Mouse (Mus musculus) right cerebral cortex, postnatal 14 days (tissue): ENCODE measurements around the gene Fras1.
A peak's percentile ranks its signal among the peaks of the same experiment; 100 is the strongest.

Experiments
- DNase-seq: peaks from one replicate; pipeline ENCODE4 v3.0.0; 2022

The Fras1 gene

DNA sequence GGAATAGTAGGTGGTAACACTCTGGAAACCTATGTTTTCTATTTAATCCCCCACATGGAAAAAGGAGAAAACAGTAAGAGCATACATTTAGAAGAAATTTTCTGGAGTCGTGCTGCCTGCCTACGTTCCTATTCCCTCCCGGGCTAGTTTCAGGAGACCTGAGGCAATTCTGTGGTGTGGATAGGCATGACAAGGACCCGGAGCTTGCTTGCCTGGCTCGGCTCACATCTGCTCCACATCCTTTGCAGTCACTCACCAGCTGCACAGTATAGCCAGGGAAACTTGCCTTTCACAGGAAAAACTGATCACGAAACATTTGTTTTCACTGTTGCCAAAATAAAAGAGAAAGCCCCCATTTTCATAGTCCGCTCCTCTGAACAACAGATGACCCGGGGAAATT lies 325.2 kb downstream of the Fras1 start:
- DNase-seq = no peak

DNA sequence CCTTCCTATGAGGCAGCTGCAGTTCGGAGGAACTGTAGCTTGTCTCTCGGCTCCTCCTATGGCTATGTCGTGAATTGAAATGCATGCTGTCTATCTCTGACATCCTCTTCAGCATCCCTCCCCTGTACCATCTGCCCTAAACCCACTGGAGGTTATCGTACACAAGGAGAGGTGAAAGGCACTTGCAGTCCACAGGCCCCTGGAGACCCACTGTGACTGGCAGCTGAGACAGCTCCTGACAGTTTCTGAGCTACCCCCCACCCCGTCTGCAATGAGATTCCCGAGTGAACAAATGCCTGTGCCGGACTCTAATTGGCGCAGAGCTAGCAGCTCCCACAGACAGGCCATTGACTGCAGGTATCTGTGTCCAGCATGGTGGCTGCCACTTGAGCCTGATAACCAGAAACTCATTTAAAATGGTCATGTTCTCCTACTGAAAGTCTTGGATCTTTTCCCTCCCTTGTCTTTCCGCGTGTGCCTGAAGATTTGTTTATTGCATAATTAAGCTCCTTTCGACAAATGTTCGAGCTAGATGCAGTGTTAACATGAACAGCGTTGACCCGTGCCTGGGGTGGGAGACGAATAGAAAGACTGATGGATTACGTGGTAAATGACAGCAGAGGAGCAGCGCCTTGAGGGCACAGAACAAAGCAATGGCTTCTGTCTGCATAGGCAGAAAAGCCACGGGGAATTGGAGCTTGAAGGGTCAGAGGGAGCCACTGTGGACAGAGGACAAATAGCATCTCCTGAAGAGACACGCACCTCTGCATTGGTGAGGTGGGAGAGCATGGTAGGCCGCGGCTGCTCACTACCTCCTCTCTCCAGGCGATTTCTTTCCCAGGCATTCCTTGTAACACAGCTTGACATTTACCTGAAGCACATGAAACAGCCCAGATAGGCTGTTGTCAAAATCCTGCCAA lies 329.2 kb downstream of the Fras1 start:
- DNase-seq = no peak

DNA sequence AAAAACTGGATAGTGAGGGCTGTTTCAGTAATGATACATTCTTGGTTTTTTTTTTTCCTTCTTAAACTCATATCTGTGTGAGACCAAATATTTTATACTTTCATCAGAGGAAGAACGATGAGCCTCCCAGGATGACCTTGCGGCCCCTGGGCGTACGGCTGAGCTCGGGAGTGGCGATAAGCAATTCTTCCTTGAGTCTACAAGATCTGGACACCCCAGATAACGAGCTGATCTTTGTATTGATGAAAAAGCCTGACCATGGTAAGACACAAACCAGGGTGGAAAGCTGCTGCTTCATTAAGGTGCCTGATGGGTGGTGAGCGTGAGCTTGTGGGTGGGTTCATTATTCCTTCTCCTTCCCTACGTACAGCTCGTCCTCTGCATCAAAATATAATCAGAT lies 334.8 kb downstream of the Fras1 start:
- no peak for DNase-seq

DNA sequence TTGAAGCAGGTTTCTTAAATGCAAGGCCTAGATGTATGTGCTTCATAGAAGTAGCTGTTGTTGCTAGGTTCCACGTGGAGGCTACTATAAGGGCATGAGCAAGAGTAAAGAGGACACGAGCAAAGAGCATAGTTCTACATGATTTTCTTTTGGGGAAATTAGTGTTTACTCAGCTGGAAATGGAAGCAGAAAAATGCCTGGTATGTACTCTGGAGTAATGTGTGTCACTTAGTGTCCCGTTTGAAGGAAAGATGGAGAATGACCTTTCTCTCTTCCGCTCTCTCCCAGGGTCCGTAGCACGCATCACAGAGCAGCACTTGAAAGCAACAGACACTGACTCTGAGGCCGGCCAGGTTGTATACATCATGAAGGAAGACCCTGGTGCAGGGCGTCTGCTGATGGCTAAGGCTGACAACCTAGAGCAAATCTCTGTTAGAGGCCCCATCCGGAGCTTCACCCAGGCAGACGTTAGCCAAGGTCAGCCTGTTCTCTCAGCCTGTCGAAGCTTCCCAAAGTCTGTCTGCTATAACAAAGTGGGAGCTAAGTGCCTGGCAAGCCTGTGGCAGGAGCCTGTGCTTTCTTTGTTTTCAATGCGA lies 338.4 kb downstream of the Fras1 start:
- no peak for DNase-seq

DNA sequence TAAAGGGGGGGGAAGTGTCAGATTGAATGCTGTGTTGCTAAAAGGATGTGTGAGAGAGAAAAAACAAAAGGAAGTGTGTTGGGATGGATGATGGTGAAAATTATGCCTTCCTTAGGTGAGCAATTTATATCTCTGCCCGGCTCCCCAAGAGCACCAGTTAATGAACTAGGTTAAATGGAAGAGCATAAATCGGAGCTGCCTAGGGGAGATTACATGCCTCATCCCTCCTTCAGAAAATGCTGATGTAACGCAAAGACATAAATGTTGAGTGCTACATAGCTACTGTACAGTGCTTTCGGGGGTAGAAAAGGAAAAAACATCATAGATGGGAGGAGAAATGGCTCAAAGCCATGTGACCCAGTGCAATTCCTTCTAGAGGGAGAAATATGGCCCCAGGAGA lies 339.0 kb downstream of the Fras1 start:
- DNase-seq = no peak

DNA sequence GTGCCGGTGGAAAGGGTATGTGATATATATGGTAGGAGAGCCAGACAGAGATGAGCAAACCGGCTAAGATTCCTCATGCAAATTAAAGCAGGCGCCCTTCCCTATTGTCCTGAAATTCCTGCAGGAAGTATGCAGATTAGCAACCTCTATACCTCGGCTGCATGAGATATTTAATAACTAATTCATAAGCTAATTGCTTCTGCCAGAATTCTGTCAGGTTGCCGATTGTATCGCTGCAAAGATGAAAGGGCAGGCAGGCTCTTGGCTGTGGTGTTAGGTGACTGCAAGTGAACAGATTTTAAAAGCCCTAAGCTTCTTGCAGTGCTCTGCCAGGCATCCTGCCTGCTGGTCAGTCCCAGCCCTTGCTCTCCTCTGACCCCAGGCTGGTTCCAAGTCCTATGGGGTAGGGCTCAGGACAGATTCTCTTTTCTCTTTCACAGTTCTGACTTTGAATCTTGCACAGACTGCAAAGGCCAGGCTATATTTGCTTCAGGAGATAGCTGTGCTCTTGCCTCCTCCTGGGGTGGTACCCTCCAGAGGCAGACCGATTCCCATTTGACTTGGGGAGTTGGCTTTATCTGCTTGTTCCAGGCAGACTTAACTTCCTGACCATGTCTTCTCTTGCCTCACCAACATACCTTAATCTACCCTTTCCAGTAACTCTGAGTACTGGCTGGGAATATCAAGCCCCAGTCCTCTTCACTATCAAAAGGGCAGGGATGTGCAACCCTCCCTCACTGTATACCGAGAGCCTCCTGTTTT lies 342.7 kb downstream of the Fras1 start:
- no peak for DNase-seq

DNA sequence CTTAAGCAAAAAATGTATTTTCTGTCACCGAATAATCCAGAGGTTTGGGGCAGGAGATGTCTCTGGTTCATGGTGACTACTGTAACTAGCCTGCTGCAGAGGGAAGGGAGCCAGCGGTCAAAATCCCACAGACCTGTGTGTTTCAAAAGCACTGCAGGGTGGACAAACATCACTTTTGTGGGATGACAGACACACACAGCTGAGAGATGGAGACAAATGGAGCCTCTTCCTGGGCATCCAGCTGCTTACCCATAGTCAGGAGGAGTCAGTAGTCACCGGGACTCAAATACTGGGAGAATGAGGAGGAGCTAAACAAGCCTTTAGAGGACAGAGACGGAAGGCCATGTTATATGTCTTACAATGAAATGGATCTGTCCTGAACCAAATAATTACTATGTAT lies 343.9 kb downstream of the Fras1 start:
- DNase-seq = no peak

DNA sequence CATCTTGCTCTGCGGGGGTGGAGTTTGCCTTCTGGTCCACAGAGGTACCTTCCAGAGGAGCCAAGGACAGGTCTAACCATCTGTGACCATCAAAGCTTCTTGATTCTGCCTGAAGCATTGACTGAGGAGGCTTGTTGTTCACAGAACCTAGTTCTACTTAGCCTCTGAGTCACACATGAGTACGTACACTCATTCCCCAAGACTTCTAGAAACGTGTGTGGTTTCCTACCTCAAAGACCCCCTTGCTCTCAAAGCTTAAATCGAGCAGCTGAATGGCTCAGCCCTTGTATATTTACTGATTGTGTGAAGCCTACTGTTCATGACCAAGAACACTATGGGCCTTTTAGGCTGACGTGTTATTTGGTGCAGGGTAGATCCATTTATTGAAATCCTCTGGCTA lies 344.8 kb downstream of the Fras1 start:
- DNase-seq = no peak

DNA sequence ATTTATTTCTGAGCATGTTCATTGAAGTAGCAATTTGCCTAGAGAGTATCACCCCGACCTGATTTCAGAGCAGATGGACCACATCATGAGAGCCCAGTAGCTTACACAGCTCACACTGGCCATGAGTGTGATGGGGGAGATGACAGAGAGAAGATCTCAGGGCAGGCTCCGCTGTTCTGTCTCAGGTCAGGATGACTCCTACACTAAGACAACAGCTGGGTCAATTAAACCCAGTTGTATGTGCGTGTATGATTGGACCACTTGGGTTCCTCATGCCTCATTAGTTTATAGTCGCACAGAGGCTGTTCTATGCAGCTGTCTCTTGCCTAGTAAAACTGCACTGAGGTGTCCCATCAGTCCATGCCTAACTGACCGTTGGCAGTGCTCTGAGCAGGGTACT lies 345.5 kb downstream of the Fras1 start:
- DNase-seq = no peak

DNA sequence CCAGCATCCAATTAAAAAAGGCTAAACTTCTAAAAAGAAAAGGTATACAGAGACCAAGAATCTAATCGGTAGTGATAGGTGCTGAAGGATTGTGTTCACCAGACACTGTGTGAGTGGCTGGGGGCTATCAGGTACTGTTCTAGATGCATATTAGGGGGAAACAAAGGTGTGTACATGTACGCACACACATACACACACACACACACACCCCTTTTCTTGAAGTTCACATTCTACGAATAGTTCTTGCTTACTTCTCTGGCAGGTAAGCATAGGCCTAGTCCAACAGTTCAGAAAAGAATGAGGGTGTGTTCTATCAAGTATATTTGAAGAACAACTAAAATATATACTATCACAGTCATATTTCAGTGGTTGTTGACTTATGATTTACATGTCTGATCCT lies 348.9 kb downstream of the Fras1 start:
- DNase-seq = no peak

DNA sequence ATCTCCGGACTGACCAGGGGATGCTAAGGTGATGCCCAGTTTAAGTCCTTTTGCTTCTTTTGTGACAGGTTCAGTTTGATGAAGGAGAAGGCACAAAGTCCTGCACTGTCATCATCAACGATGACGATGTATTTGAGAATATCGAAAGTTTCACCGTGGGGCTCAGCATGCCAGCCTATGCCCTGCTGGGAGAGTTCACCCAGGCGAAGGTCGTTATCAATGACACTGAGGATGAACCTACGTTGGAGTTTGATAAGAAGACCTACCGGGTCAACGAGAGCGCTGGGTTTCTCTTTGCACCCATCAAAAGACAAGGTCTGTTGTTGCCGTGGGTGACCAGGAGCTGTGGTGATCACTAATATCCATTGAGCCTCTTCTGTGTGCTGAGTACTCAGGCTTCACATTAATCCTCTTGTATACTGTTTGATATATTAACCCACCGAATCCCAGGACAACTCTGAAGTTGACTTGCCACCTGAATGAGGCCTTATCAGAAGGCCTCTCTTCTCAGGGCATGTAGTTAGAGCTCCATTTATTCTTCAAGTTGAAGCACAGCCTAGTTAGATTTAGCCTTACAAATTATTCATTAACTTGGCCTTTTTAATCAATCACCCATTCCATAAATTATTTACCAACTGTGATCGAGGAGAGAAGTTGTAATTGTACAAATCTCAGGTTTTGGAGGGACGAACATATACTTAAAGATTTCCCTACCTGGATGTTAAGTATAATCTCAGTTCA lies 365.6 kb downstream of the Fras1 start:
- no peak for DNase-seq

DNA sequence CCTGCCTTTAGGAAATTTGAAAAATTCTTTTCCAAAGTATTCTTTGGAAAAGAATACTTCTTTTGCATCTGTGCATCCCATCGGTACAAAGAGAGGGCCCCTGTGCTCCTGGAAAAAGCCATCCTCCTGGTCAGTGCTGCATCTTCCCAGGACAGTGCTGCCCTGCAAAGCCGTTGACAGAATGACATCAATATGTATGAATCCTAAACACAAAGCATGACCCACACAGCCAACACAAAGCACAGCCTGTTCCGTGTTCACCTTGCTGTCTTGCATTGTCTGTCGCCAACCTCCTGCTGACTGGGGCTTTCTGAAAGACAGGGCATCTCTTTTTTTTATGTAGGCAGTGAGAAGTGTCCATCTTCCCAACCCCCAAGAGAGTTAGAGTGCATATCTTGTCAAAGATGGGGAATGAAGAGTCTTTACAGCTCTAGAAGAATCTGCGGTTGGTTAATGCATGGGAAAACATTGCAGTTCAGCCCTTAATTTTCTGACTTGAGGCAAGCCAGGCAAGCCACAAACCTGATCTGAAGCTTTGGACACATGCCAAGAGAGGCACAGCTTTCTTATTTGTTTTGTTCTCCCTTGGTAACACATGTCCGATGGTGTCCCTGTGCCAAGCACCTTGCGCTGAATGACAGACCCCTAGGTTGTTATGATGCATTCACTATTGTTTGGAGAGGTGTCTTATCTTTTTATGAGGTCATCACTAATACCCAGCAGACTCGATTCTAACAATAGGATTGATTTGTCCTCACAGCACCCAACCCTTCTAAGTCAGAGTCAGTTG lies 373.6 kb downstream of the Fras1 start:
- DNase-seq = no peak

DNA sequence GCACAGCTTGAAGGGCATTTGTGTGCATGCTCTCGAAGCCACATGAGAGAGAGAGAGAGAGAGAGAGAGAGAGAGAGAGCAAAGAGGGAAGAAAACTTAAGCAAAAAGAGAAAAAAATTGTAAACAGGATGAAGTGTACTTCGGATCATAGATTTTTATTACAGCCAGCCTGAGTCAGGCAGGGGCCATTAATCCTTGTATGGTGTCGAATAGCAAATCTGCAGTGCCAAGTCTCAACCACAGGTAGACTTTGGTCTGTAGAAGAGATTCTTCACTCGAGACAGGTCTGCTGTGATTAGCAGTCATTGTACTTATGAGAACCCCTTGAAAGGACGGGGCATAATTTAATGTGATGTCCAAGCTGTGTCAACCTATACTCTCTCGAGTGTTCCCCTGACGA lies 383.9 kb downstream of the Fras1 start:
- DNase-seq = no peak

DNA sequence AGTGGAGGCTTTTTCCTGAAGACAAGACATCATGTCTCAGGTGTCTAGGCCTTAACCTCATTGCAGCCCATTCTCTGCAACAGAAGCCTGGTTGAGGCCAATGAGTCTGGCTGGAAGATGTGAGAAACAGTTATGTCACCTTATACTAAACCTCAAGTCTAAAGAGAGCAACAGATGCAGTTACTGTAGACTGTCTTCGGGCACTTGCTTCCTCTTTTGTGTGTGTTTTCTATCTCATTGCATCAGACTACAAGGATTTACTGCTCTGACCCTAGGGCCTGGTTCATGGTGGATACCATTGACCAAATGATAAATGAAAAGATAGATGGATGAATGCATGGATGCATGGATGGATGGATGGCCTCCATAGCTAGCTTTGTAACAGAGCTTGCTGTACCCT lies 388.3 kb downstream of the Fras1 start:
- DNase-seq = no peak

DNA sequence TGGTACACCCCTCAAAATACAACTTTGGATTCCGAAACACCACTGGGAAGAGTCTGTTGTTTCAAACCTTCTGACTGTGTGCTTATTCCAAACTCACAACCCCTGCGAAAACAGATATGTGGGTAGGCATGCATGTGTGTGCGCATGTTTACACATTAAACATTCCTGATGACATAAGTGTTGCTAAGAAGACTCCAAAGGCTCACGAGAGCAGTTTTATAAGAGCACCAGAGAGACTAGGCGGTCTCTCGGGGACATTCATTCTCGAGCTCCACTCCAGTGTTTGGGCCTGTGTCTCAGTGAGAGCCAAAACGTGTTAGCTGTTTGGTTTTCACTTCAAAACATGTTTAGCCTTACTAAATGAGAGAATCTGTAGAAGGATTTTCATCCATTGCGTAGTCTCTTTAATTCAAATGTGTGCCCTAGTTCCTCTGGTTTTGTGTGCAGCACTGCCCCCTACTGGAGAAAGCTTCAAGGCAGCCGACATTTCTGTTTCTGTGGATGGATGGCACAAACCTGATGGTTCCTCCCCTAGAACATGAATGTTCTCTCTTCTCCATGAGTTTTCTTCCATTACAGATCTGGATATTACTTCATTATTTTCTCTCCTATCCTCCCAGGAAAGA lies 395.2 kb downstream of the Fras1 start:
- peak; percentile 71 for DNase-seq

DNA sequence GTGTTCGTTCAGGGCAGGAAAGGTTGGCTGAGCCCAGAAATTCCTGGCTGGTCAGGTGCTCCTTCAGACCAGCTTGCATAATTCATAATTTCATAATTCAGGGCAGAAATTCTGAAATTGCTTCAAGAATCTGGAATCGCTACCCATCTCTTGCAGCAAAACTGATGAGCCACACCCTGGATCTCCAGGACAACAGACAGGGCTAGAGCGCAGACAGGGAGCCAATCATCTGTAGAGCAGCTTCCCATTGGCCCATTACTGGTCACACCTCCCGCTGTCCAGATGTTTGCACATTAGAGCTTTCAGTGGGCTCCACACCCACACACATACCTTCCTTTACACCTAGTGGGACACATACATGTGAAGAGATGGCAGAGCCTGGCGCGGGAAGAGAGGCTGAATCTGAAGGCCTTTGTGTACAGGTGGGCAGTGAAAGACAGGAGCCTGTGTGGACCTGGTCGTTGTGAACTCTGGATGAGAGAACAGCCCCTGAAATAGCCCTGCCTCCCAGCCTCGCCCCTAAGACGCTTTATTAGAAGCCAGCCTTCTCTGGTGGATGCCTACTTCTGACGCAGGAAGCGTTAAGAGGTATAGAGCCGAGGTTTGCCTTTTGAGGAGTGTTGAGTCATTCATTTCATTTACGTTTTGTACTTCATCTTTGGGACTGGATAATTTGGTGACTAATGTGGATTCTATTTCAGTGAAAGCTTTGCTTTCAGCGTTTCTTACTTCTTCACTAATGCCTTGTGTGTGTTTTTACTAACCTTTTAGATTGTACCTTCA lies 409.9 kb downstream of the Fras1 start:
- DNase-seq = no peak

DNA sequence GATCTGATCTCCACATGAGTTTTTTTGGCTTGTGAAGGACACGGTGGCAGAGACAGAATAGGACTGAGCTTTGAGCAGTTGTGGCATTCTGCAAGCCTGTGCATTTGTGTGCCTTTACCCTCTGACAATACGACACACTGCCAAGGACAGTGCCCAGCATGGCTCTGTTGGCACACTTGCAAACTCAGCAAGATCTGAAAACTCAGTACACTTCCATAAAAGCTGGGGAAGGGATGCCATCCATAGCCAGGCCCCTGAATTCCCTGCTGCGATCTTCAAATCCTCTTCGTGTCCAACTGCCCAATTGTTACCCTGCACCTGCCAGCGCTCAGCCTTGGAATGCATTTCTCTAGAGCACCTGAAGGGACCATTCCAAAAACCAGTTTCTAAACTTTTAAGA lies 411.3 kb downstream of the Fras1 start:
- DNase-seq = no peak

DNA sequence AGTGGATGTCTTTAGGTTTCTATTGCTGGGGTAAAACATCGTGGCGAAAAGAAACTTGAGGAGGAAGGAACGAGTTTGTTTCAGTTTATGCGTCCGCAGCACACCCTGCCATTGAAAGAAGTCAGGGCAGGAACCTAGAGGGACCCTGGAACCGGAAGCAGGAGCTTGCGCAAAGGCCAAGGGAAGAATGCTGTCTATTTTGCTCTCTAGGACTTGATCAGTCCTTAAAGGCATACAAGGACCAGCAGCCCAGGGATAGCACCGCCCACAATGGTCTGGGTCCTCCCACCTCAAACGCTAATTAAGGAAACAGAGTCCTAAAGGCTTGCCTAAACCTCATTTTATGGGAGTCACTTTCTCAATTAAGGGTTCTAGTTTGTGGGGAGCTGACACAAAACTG lies 418.7 kb downstream of the Fras1 start:
- no peak for DNase-seq

DNA sequence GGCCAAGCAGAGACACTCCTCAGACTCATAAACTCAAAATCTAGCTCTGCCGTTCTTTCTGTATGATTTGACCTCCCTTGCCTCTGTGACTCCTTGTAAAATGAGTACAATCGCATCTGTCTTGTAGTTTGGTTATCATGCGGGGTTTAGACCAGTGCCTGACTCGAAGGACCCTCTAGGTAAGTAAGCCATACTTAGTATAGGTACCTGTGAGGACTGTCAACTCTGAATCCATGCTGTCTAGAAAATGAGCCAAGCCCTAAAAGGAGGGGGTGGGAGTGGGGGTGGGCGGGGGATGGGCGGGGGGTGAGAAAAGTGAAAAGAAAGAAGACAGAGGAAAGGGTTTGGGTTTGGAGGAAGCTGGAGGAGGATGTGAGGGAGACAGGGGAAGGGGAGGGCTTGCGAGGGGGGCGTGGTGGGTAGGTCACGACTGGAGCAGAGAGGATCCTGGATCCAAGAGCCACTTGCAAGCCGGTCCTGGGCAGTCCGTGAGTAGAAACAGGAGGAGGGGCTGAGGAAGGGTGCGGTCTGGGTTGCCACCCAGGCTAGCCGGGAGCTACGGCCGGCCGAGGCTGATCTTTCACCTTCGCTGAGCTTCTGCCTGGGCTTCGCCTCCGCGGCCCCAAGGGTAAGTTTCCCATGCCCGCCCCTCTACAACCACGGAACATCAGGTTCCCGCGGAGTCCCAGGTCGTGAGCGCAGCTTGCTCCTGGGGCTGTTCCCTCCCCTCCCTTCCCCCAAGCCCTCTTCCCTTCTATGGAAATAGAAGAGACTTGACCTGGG lies 419.4 kb downstream of the Fras1 start, which contains the start of gene Anxa3:
Gene Anxa3, plus strand, starts transcription at position 404 of the 783 bp plus-strand sequence.
- DNase-seq = peak; percentile 25
